Mouse (Mus musculus): ENCODE data around the gene Gm10309.

GRCm38 (mm10) chr17:86464197-86464596, 40.8 kb downstream of the Gm10309 start:
- no peak for TF ChIP-seq CTCF (IDR thresholded peaks at IDR 0.05; ENCODE audit: control insufficient read depth, insufficient read depth, low read length)
- no peak for TF ChIP-seq POLR2A (IDR thresholded peaks at IDR 0.05; ENCODE audit: borderline replicate concordance, control insufficient read depth, low read depth, low read length)

All from bone marrow, adult 2 months (tissue).